Mouse (Mus musculus): ENCODE results near the gene Ap5s1. TPM values are rescaled to one million over a fixed set of nuclear protein-coding genes. Genes with fewer than 3 reads are reported as not detected.

Gene Ap5s1
- total RNA-seq, 2 experiments from 2014 or later = 1.9 to 5.9 TPM

GRCm38 (mm10) chr2:131186343-131186742 lies 20.5 kb upstream of the Ap5s1 start:
- ATAC-seq (replicated peaks; ENCODE audit: low FRiP score, low TSS enrichment, poor library complexity, severe bottlenecking) = no peak; the same call in 1 of the 2 replicates

- ATAC-seq (replicated peaks; ENCODE audit: low FRiP score, low TSS enrichment, poor library complexity, severe bottlenecking) = peak; percentile 84
Observed at GRCm38 (mm10) chr2:131186771-131187601, 19.9 kb upstream of the Ap5s1 start, which contains the start of the genes Cdc25b and Spef1. Gene Cdc25b (plus strand): TSS chr2:131186949. Gene Spef1 (minus strand): TSS chr2:131187282.

GRCm38 (mm10) chr2:131187602-131187922 lies 19.3 kb upstream of the Ap5s1 start:
- ATAC-seq (replicated peaks; ENCODE audit: low FRiP score, low TSS enrichment, poor library complexity, severe bottlenecking) = no peak

GRCm38 (mm10) chr2:131188311-131188710 lies 18.6 kb upstream of the Ap5s1 start:
- peak; percentile 46; the same call in 1 of the 2 replicates for ATAC-seq (replicated peaks; ENCODE audit: low FRiP score, low TSS enrichment, poor library complexity, severe bottlenecking)

GRCm38 (mm10) chr2:131189521-131190309 lies 17.2 kb upstream of the Ap5s1 start:
- peak; percentile 36; the same call in 1 of the 2 replicates for ATAC-seq (replicated peaks; ENCODE audit: low FRiP score, low TSS enrichment, poor library complexity, severe bottlenecking)

GRCm38 (mm10) chr2:131190344-131191004 lies 16.4 kb upstream of the Ap5s1 start:
- ATAC-seq (replicated peaks; ENCODE audit: low FRiP score, low TSS enrichment, poor library complexity, severe bottlenecking) = no peak

GRCm38 (mm10) chr2:131191005-131191390 lies 15.9 kb upstream of the Ap5s1 start:
- no peak for ATAC-seq (replicated peaks; ENCODE audit: low FRiP score, low TSS enrichment, poor library complexity, severe bottlenecking)

- ATAC-seq (replicated peaks; ENCODE audit: low FRiP score, low TSS enrichment, poor library complexity, severe bottlenecking) = no peak
Observed at GRCm38 (mm10) chr2:131196606-131197316, 10.1 kb upstream of the Ap5s1 start.

- no peak for ATAC-seq (replicated peaks; ENCODE audit: low FRiP score, low TSS enrichment, poor library complexity, severe bottlenecking)
Observed at GRCm38 (mm10) chr2:131200710-131201109, 6.2 kb upstream of the Ap5s1 start.

- no peak for ATAC-seq (replicated peaks; ENCODE audit: low FRiP score, low TSS enrichment, poor library complexity, severe bottlenecking)
Observed at GRCm38 (mm10) chr2:131201262-131201661, 5.6 kb upstream of the Ap5s1 start.

- ATAC-seq (replicated peaks; ENCODE audit: low FRiP score, low TSS enrichment, poor library complexity, severe bottlenecking) = no peak
Observed at GRCm38 (mm10) chr2:131203816-131204409, 3.0 kb upstream of the Ap5s1 start.

- no peak for ATAC-seq (replicated peaks; ENCODE audit: low FRiP score, low TSS enrichment, poor library complexity, severe bottlenecking)
Observed at GRCm38 (mm10) chr2:131204410-131204981, 2.4 kb upstream of the Ap5s1 start.

GRCm38 (mm10) chr2:131205521-131206182 lies 1.2 kb upstream of the Ap5s1 start:
- ATAC-seq (replicated peaks; ENCODE audit: low FRiP score, low TSS enrichment, poor library complexity, severe bottlenecking) = peak; percentile 66

GRCm38 (mm10) chr2:131208356-131208755 lies 1.5 kb downstream of the Ap5s1 start:
- no peak for ATAC-seq (replicated peaks; ENCODE audit: low FRiP score, low TSS enrichment, poor library complexity, severe bottlenecking)

GRCm38 (mm10) chr2:131209125-131209795 lies 2.4 kb downstream of the Ap5s1 start:
- peak; percentile 46 for ATAC-seq (replicated peaks; ENCODE audit: low FRiP score, low TSS enrichment, poor library complexity, severe bottlenecking)

- peak; percentile 63 for ATAC-seq (replicated peaks; ENCODE audit: low FRiP score, low TSS enrichment, poor library complexity, severe bottlenecking)
Observed at GRCm38 (mm10) chr2:131209969-131210792, 3.3 kb downstream of the Ap5s1 start.

Data from megakaryocyte-erythroid progenitor cell, adult 5-6 weeks (primary cell).